Mouse (Mus musculus): ENCODE data around the gene Map1lc3b. TPM values are rescaled to one million over a fixed set of nuclear protein-coding genes. Genes with fewer than 3 reads are reported as not detected.

Gene Map1lc3b
- polyA plus RNA-seq, 1 experiment: 186 TPM

- Histone ChIP-seq H3K4me3 (peak overlapping the region; percentile 31), H3K36me3 (ENCODE audit: control insufficient read depth, insufficient read depth) (no peaks in the 10 kb centered on the region), H3K27me3 (ENCODE audit: control insufficient read depth, insufficient read depth, insufficient read length) (no peaks in the 10 kb centered on the region), H3ac (ENCODE audit: control insufficient read depth, insufficient read length) (peak overlapping the region; percentile 51), H3K4me2 (ENCODE audit: low read depth) (peak overlapping the region; percentile 79), H3K79me2 (ENCODE audit: control insufficient read depth, insufficient read depth) (no peaks in the 10 kb centered on the region)
- TF ChIP-seq MYOG (IDR thresholded peaks at IDR 0.05; ENCODE audit: control insufficient read depth in 1 of 3, insufficient read depth in 1 of 3, insufficient read length in 2 of 3, low read depth in 2 of 3) (peak in 1 of 3 experiments; percentile 15), SRF (IDR thresholded peaks at IDR 0.05; ENCODE audit: control insufficient read depth, insufficient read length, low read depth) (peak; percentile 13), REST (IDR thresholded peaks at IDR 0.05; ENCODE audit: insufficient read depth, insufficient read length) (no peak), CEBPB (IDR thresholded peaks at IDR 0.05; ENCODE audit: insufficient read depth, poor library complexity, severe bottlenecking) (peak; percentile 86), MAX (IDR thresholded peaks at IDR 0.05; ENCODE audit: low read depth) (no peak), POLR2A (IDR thresholded peaks at IDR 0.05; ENCODE audit: insufficient read length, low read depth) (peak; percentile 84), MYOD1 (IDR thresholded peaks at IDR 0.05; ENCODE audit: control insufficient read depth in 1 of 3, insufficient read length in 2 of 3, low read depth in 2 of 3) (no peak), TCF12 (IDR thresholded peaks at IDR 0.05; ENCODE audit: insufficient read depth, poor library complexity, severe bottlenecking) (no peak), E2F4 (IDR thresholded peaks at IDR 0.05; ENCODE audit: insufficient read depth) (no peak), TCF3 (IDR thresholded peaks at IDR 0.05; ENCODE audit: insufficient read length, low read depth) (no peak), USF1 (IDR thresholded peaks at IDR 0.05; ENCODE audit: low read depth) (peak; percentile 72), POLR2AphosphoS2 (IDR thresholded peaks at IDR 0.05; ENCODE audit: insufficient read length, low read depth) (peak; percentile 80)
Measured at GRCm38 (mm10) chr8:121585159-121585825, 4.9 kb upstream of the Map1lc3b start.

GRCm38 (mm10) chr8:121588750-121589149 is 1.4 kb upstream of the Map1lc3b start:
- no peak overlapping the region for H3K4me3 ChIP-seq
- H3K4me2 ChIP-seq (ENCODE audit: low read depth): no peak overlapping the region
- no peaks in the 10 kb centered on the region for H3K27me3 ChIP-seq (ENCODE audit: control insufficient read depth, insufficient read depth, insufficient read length)
- no peaks in the 10 kb centered on the region for H3K36me3 ChIP-seq (ENCODE audit: control insufficient read depth, insufficient read depth)
- peaks cover 32% of the 10 kb centered on the region for H3K79me2 ChIP-seq (ENCODE audit: control insufficient read depth, insufficient read depth)
- no peak overlapping the region for H3ac ChIP-seq (ENCODE audit: control insufficient read depth, insufficient read length)
- TF ChIP-seq SRF (IDR thresholded peaks at IDR 0.05; ENCODE audit: control insufficient read depth, insufficient read length, low read depth) (no peak), REST (IDR thresholded peaks at IDR 0.05; ENCODE audit: insufficient read depth, insufficient read length) (no peak), E2F4 (IDR thresholded peaks at IDR 0.05; ENCODE audit: insufficient read depth) (no peak), TCF3 (IDR thresholded peaks at IDR 0.05; ENCODE audit: insufficient read length, low read depth) (no peak), MAX (IDR thresholded peaks at IDR 0.05; ENCODE audit: low read depth) (no peak), USF1 (IDR thresholded peaks at IDR 0.05; ENCODE audit: low read depth) (no peak)

- H3K36me3 ChIP-seq (ENCODE audit: control insufficient read depth, insufficient read depth): no peaks in the 10 kb centered on the region
- H3ac ChIP-seq (ENCODE audit: control insufficient read depth, insufficient read length): no peak overlapping the region
- H3K79me2 ChIP-seq (ENCODE audit: control insufficient read depth, insufficient read depth): peaks cover 35% of the 10 kb centered on the region
- no peaks in the 10 kb centered on the region for H3K27me3 ChIP-seq (ENCODE audit: control insufficient read depth, insufficient read depth, insufficient read length)
- TF ChIP-seq MYOG (IDR thresholded peaks at IDR 0.05; ENCODE audit: control insufficient read depth in 1 of 3, insufficient read depth in 1 of 3, insufficient read length in 2 of 3, low read depth in 2 of 3) (no peak), POLR2A (IDR thresholded peaks at IDR 0.05; ENCODE audit: insufficient read length, low read depth) (no peak), TCF12 (IDR thresholded peaks at IDR 0.05; ENCODE audit: insufficient read depth, poor library complexity, severe bottlenecking) (no peak), TCF3 (IDR thresholded peaks at IDR 0.05; ENCODE audit: insufficient read length, low read depth) (no peak), POLR2AphosphoS2 (IDR thresholded peaks at IDR 0.05; ENCODE audit: insufficient read length, low read depth) (no peak), MYOD1 (IDR thresholded peaks at IDR 0.05; ENCODE audit: control insufficient read depth in 1 of 3, insufficient read length in 2 of 3, low read depth in 2 of 3) (no peak), E2F4 (IDR thresholded peaks at IDR 0.05; ENCODE audit: insufficient read depth) (no peak), USF1 (IDR thresholded peaks at IDR 0.05; ENCODE audit: low read depth) (no peak), MAX (IDR thresholded peaks at IDR 0.05; ENCODE audit: low read depth) (no peak), SRF (IDR thresholded peaks at IDR 0.05; ENCODE audit: control insufficient read depth, insufficient read length, low read depth) (no peak), CEBPB (IDR thresholded peaks at IDR 0.05; ENCODE audit: insufficient read depth, poor library complexity, severe bottlenecking) (no peak), REST (IDR thresholded peaks at IDR 0.05; ENCODE audit: insufficient read depth, insufficient read length) (no peak)
- H3K4me2 ChIP-seq (ENCODE audit: low read depth): peak overlapping the region; percentile 98
- peak overlapping the region; percentile 45 for H3K4me3 ChIP-seq
Measured at GRCm38 (mm10) chr8:121589205-121589726, 895 bp upstream of the Map1lc3b start.

GRCm38 (mm10) chr8:121591178-121592066 is 1.3 kb downstream of the Map1lc3b start:
- peak overlapping the region; percentile 45 for H3K4me3 ChIP-seq

More at GRCm38 (mm10) chr8:121591178-121592066, 1.3 kb downstream of the Map1lc3b start:
- H3K27me3 ChIP-seq (ENCODE audit: control insufficient read depth, insufficient read depth, insufficient read length): no peaks in the 10 kb centered on the region
- H3K36me3 ChIP-seq (ENCODE audit: control insufficient read depth, insufficient read depth): peaks cover 10% of the 10 kb centered on the region
- peaks cover 35% of the 10 kb centered on the region for H3K79me2 ChIP-seq (ENCODE audit: control insufficient read depth, insufficient read depth)
- peak overlapping the region; percentile 82 for H3K4me2 ChIP-seq (ENCODE audit: low read depth)
- TF ChIP-seq POLR2AphosphoS2 (IDR thresholded peaks at IDR 0.05; ENCODE audit: insufficient read length, low read depth) (no peak), MAX (IDR thresholded peaks at IDR 0.05; ENCODE audit: low read depth) (no peak), TCF12 (IDR thresholded peaks at IDR 0.05; ENCODE audit: insufficient read depth, poor library complexity, severe bottlenecking) (no peak), MYOD1 (IDR thresholded peaks at IDR 0.05; ENCODE audit: control insufficient read depth in 1 of 3, insufficient read length in 2 of 3, low read depth in 2 of 3) (no peak), REST (IDR thresholded peaks at IDR 0.05; ENCODE audit: insufficient read depth, insufficient read length) (no peak), POLR2A (IDR thresholded peaks at IDR 0.05; ENCODE audit: insufficient read length, low read depth) (no peak), USF1 (IDR thresholded peaks at IDR 0.05; ENCODE audit: low read depth) (peak; percentile 56)
- H3ac ChIP-seq (ENCODE audit: control insufficient read depth, insufficient read length): peak overlapping the region; percentile 90
